Mouse (Mus musculus) embryonic facial prominence, embryonic 12.5 days (tissue): ENCODE data around the gene Atg4b. TPM values are rescaled to one million over a fixed set of nuclear protein-coding genes. Genes with fewer than 3 reads are reported as not detected.
A peak's percentile ranks its signal among the peaks of the same experiment; 100 is the strongest.
"Not testable (repeated sequence)": the region's sequence is repeated elsewhere in the genome, so short reads cannot be mapped to it uniquely, and the experiment has no call there.

Experiments
- ATAC-seq: fragments of 200-750 bp; cut with Nextera tagmentation; 2 replicates; pipeline ENCODE4 v1.8.0; 2017; ENCODE audit not compliant: insufficient number of reproducible peaks, insufficient read depth, low FRiP score, low TSS enrichment
- H3K27ac ChIP-seq: fragments of 300-500 bp; sonication (generic); 2 replicates; pipeline ENCODE4 v1.5.1; 2016; ENCODE audit warnings: mild to moderate bottlenecking
- H3K27me3 ChIP-seq: fragments of 300-500 bp; sonication (generic); 2 replicates; pipeline ENCODE4 v1.6.1; 2016; ENCODE audit warnings: mild to moderate bottlenecking, moderate library complexity
- H3K36me3 ChIP-seq: fragments of 300-500 bp; sonication (generic); 2 replicates; pipeline ENCODE4 v1.6.1; 2016; ENCODE audit warnings: mild to moderate bottlenecking
- H3K4me1 ChIP-seq: fragments of 300-500 bp; sonication (generic); 2 replicates; pipeline ENCODE4 v1.6.1; 2016
- H3K4me2 ChIP-seq: fragments of 300-500 bp; sonication (generic); replicated peaks from 2 replicates; pipeline ENCODE4 v1.6.1; 2016; ENCODE audit warnings: mild to moderate bottlenecking, moderate library complexity
- H3K4me3 ChIP-seq: fragments of 300-500 bp; sonication (generic); 2 replicates; pipeline ENCODE4 v1.5.1; 2016; ENCODE audit warnings: mild to moderate bottlenecking
- H3K9ac ChIP-seq: fragments of 300-500 bp; sonication (generic); 2 replicates; pipeline ENCODE4 v1.6.1; 2016; ENCODE audit warnings: mild to moderate bottlenecking, moderate library complexity
- H3K9me3 ChIP-seq: fragments of 300-500 bp; sonication (generic); 2 replicates; pipeline ENCODE4 v1.6.1; 2016; ENCODE audit warnings: mild to moderate bottlenecking, moderate library complexity
- WGBS: fragments of 180-500 bp; shearing (Covaris S2); methylation state at CpG from one replicate; pipeline ENCODE4 v1.1.7; 2016; 5-methylcytosine and 5-hydroxymethylcytosine counted together
- polyA plus RNA-seq: library from polyadenylated mRNA; unstranded; fragments of >200 nt; fragmentation: Nextera tagmentation; extraction: Ambion mirVana; gene quantifications from 2 replicates; pipeline ENCODE4 v1.2.1, GENCODE M21; 2016

Atg4b gene
- polyA plus RNA-seq, 1 experiment from 2014 or later = 101 TPM

GRCm38 (mm10) chr1:93760076-93760475 is 8.8 kb downstream of the Atg4b start:
- H3K4me2 ChIP-seq = no peak overlapping the region
- H3K4me1 ChIP-seq = peaks cover 5% of the 10 kb centered on the region; the same call in 1 of the 2 replicates
- H3K36me3 ChIP-seq = no peaks in the 10 kb centered on the region
- no peaks in the 10 kb centered on the region for H3K9me3 ChIP-seq
- no peaks in the 10 kb centered on the region for H3K27me3 ChIP-seq
- ATAC-seq = no peak
- 94% methylated on average over 1 of the region's 1 CpGs for WGBS
- H3K9ac ChIP-seq = no peak overlapping the region
- no peak overlapping the region for H3K4me3 ChIP-seq
- no peak overlapping the region for H3K27ac ChIP-seq

GRCm38 (mm10) chr1:93763531-93763930 is 12.2 kb downstream of the Atg4b start:
- H3K9ac ChIP-seq, H3K4me2 ChIP-seq, ATAC-seq, H3K27ac ChIP-seq, H3K36me3 ChIP-seq, H3K4me3 ChIP-seq, H3K27me3 ChIP-seq, H3K9me3 ChIP-seq, H3K4me1 ChIP-seq: not testable (repeated sequence)
- WGBS = 91% methylated on average over 3 of the region's 3 CpGs

DNA sequence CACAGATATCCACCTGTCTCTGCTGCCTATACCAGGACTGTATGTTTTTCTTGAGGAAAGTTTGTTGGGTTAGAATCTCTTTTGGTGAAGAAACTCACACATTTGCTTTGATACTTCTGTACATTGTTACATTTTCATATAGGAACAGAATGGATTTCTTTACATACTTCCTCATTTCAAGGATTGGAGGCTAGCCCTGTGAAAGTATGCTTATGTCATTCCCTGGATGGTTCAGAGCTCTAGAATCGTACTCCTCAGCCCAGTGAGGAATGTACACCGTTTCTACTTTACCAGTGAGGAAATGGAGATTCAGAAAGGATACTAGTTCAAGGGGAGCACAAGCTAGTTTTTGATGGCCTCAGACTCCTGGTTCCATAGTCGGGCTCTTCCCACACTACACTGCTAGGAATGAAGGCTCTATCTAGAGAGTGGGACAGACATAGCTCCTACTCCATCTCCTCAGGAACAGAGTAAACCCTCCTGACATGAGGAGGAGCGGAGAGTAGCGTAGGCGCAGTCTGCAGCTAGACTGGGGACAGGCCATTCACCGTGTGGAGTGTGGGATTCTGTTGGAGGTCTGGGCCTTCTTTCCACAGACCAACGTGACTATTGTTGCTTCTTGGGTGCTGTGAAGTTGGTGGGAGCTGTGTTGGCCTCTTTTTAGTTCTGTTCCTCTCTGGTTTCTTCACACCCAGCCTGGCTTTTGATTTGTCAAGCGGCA is 13.7 kb downstream of the Atg4b start:
- no peak overlapping the region for H3K4me3 ChIP-seq
- ATAC-seq = no peak
- H3K27ac ChIP-seq = no peak overlapping the region
- H3K4me1 ChIP-seq = 0 out of 2 replicates have a peak, but pooled peaks cover 3% of the 10 kb centered on the region
- H3K27me3 ChIP-seq = no peaks in the 10 kb centered on the region
- no peak overlapping the region for H3K9ac ChIP-seq
- H3K4me2 ChIP-seq = no peak overlapping the region
- peaks cover 12% of the 10 kb centered on the region for H3K36me3 ChIP-seq
- WGBS = 95% methylated on average over 9 of the region's 9 CpGs
- H3K9me3 ChIP-seq = no peaks in the 10 kb centered on the region

DNA sequence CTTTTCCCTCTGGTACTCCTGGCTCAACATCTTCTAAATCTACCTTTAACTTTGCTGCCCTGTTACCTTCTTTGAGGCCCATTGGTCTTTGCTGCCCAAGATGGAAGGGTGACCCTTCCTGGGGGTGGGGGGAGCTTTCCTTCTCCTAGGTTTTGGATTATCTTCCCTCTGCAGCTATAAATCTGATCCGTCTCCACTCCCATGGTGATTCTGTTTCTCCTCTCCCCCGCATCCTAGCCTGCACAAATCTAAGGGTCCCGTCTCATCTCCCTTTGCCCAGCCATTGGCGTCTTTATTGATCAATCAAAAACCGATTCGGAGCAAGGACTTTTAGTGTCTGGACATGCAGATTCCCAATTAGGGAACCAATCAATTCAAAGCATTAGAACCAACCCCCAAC is 16.3 kb downstream of the Atg4b start:
- Histone ChIP-seq H3K4me3 (no peak overlapping the region), H3K27me3 (no peaks in the 10 kb centered on the region), H3K9ac (no peak overlapping the region), H3K4me2 (no peak overlapping the region), H3K4me1 (no peaks in the 10 kb centered on the region), H3K36me3 (peaks cover 20% of the 10 kb centered on the region), H3K9me3 (no peaks in the 10 kb centered on the region), H3K27ac (no peak overlapping the region)
- WGBS = 90% methylated on average over 6 of the region's 6 CpGs
- no peak for ATAC-seq

GRCm38 (mm10) chr1:93769901-93770300 is 18.6 kb downstream of the Atg4b start:
- no peak overlapping the region for H3K27ac ChIP-seq
- ATAC-seq = no peak
- H3K9ac ChIP-seq = no peak overlapping the region
- peaks cover 38% of the 10 kb centered on the region for H3K36me3 ChIP-seq
- 95% methylated on average over 3 of the region's 3 CpGs for WGBS
- H3K4me1 ChIP-seq = no peaks in the 10 kb centered on the region
- no peak overlapping the region for H3K4me3 ChIP-seq
- no peaks in the 10 kb centered on the region for H3K27me3 ChIP-seq
- no peaks in the 10 kb centered on the region for H3K9me3 ChIP-seq
- H3K4me2 ChIP-seq = no peak overlapping the region

- H3K4me3 ChIP-seq = no peak overlapping the region
- 77% methylated on average over 5 of the region's 5 CpGs for WGBS
- H3K27ac ChIP-seq = no peak overlapping the region
- no peaks in the 10 kb centered on the region for H3K9me3 ChIP-seq
- no peak for ATAC-seq
- H3K9ac ChIP-seq = no peak overlapping the region
- no peak overlapping the region for H3K4me2 ChIP-seq
- peaks cover 69% of the 10 kb centered on the region for H3K36me3 ChIP-seq
- no peaks in the 10 kb centered on the region for H3K4me1 ChIP-seq
- H3K27me3 ChIP-seq = no peaks in the 10 kb centered on the region
These were observed 25.4 kb downstream of the Atg4b start for GRCm38 (mm10) chr1:93776686-93777085.

DNA sequence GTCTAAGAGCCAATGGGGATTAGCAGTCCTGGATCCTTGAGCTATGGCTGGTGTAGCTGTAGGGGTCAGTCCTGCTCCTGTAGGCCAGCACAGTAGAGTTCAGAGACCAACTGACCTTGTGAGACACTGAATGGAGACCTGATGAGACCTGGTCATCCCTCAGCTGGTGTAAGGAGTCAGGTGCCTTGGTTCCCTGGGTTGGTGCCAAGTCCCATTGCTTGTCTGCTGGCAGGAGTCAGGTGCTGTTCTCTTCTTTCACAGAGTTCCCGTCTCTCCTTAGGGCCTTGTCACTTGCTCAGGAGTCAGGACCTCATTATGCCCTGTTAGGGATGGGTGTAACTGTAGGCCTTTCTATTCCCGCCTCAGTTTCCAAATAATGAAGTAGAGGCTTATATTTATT is 35.6 kb downstream of the Atg4b start:
- 89% methylated on average over 2 of the region's 2 CpGs for WGBS
- peaks cover 93% of the 10 kb centered on the region for H3K36me3 ChIP-seq
- no peak for ATAC-seq
- no peak overlapping the region for H3K4me3 ChIP-seq
- H3K4me1 ChIP-seq = no peaks in the 10 kb centered on the region
- H3K4me2 ChIP-seq = no peak overlapping the region
- no peak overlapping the region for H3K27ac ChIP-seq
- no peak overlapping the region for H3K9ac ChIP-seq
- H3K27me3 ChIP-seq = no peaks in the 10 kb centered on the region
- H3K9me3 ChIP-seq = no peaks in the 10 kb centered on the region

GRCm38 (mm10) chr1:93794526-93794925 is 43.2 kb downstream of the Atg4b start:
- H3K27me3 ChIP-seq = no peaks in the 10 kb centered on the region
- H3K36me3 ChIP-seq = peaks cover 79% of the 10 kb centered on the region
- 94% methylated on average over 8 of the region's 8 CpGs for WGBS
- no peak overlapping the region for H3K27ac ChIP-seq
- no peaks in the 10 kb centered on the region for H3K9me3 ChIP-seq
- ATAC-seq = no peak
- no peak overlapping the region for H3K4me3 ChIP-seq
- no peak overlapping the region for H3K4me2 ChIP-seq
- H3K9ac ChIP-seq = no peak overlapping the region
- no peaks in the 10 kb centered on the region for H3K4me1 ChIP-seq

DNA sequence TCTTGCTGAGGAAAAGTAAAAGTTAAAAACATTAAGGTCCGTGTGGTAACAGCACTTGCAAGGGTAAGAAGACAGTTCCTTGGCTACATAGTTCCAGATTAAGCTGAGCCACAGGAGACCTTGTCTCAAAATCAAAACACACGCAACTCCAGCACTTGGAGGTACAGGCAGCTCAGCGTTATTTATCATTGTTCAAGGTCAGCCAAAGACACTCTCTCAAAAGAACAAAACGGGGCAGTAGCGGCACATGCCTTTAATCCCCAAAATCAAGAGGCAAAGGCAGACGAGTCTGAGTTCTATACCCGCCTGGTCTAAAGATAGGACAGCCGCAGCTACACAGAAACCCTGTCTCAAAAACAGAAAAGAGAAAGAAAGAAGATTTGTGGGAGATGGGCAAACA is 44.6 kb downstream of the Atg4b start:
- Histone ChIP-seq H3K4me2 (no peak overlapping the region), H3K9ac (no peak overlapping the region), H3K27ac (no peak overlapping the region), H3K9me3 (no peaks in the 10 kb centered on the region), H3K36me3 (peaks cover 73% of the 10 kb centered on the region), H3K4me1 (peaks cover 4% of the 10 kb centered on the region; the same call in 1 of the 2 replicates), H3K27me3 (no peaks in the 10 kb centered on the region), H3K4me3 (no peak overlapping the region)
- WGBS = 90% methylated on average over 8 of the region's 8 CpGs
- no peak for ATAC-seq

- no peaks in the 10 kb centered on the region for H3K9me3 ChIP-seq
- 72% methylated on average over 21 of the region's 21 CpGs for WGBS
- peaks cover 31% of the 10 kb centered on the region for H3K36me3 ChIP-seq
- peak overlapping the region; percentile 72 for H3K4me2 ChIP-seq
- H3K4me1 ChIP-seq = peaks cover 26% of the 10 kb centered on the region
- peak overlapping the region; percentile 86; the same call in 1 of the 2 replicates for H3K27ac ChIP-seq
- ATAC-seq = no peak
- H3K4me3 ChIP-seq = peak overlapping the region; percentile 78
- peak overlapping the region; percentile 76 for H3K9ac ChIP-seq
- H3K27me3 ChIP-seq = no peaks in the 10 kb centered on the region
These were observed 49.6 kb downstream of the Atg4b start for GRCm38 (mm10) chr1:93800670-93801503.

DNA sequence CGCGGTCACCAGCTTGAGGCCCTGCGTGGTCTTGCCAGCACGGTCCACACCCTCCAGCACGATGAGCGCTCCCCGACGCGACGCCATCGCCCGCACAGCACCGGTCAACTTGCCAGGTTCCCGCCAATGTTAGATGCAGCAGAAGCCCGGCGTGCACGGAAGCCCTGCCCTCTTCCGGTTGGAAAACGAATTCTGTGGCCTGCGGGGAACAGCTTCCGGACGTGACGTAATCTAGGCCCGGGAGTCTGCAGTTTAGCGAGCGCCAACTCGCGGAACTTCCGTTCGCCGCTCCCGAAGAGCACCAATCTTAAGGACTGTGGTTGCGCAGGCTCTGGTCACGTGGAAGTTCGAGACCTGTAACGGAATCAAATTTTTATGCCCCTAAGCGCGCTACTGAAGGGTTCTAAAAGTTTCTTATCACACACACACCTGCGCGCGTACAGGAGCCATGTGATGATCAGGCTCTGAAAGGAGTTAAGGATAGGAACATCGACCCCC is 50.5 kb downstream of the Atg4b start, which contains the start of gene Dtymk:
Gene Dtymk, minus strand, starts transcription at position 194 of the 498 bp plus-strand sequence.
- Histone ChIP-seq H3K4me3 (peak within 1 kb of the TSS; percentile 78), H3K27ac (peak within 1 kb of the TSS; percentile 86), H3K4me1 (peaks cover 26% of the 10 kb centered on the region), H3K9me3 (no peaks in the 10 kb centered on the region), H3K4me2 (peak within 1 kb of the TSS; percentile 72), H3K36me3 (peaks cover 34% of the 10 kb centered on the region), H3K9ac (peak within 1 kb of the TSS; percentile 76), H3K27me3 (no peaks in the 10 kb centered on the region)
- under 1% methylated on average over 42 of the region's 42 CpGs for WGBS
- ATAC-seq = peak; percentile 32
